Mouse (Mus musculus) ES-E14 (cell line): Measurements from ENCODE around the gene Stx11. TPM values are rescaled to one million over a fixed set of nuclear protein-coding genes. Genes with fewer than 3 reads are reported as not detected.

Experiments used
- DNase-seq: peaks from one replicate; pipeline ENCODE4 v3.0.0-alpha.2; 2013; ENCODE audit warnings: low read depth, low spot score
- H3K27ac ChIP-seq: 2 replicates; pipeline ENCODE4 v1.5.1; 2012; ENCODE audit warnings: low read depth, mild to moderate bottlenecking, low read length, moderate library complexity, mixed read lengths; ENCODE audit not compliant: poor library complexity, insufficient read depth, severe bottlenecking
- H3K36me3 ChIP-seq: 2 replicates; pipeline ENCODE4 v1.6.1; 2012; ENCODE audit warnings: mild to moderate bottlenecking, low read length, moderate library complexity, mixed read lengths; ENCODE audit not compliant: control insufficient read depth, poor library complexity, insufficient read depth, severe bottlenecking
- H3K4me1 ChIP-seq, 2 experiments: fragments of 150-350 bp in 1 of 2; sonication (generic) in 1 of 2; 2 replicates each; pipeline ENCODE4 v1.6.1; 2012; ENCODE audit warnings: low read length in 2 of 2, mild to moderate bottlenecking in 1 of 2, mixed read lengths in 1 of 2; ENCODE audit not compliant: control insufficient read depth in 2 of 2, insufficient read depth in 2 of 2, poor library complexity in 1 of 2
- H3K4me3 ChIP-seq, 2 experiments: fragments of 150-350 bp in 1 of 2; sonication (generic) in 1 of 2; 2 replicates each; pipeline ENCODE4 v1.5.1; 2012; ENCODE audit warnings: low read length in 2 of 2, low read depth in 1 of 2, mild to moderate bottlenecking in 1 of 2, mixed read lengths in 1 of 2; ENCODE audit not compliant: insufficient read depth in 1 of 2, poor library complexity in 1 of 2, severe bottlenecking in 1 of 2
- H3K9ac ChIP-seq: 2 replicates; pipeline ENCODE4 v1.6.1; 2012; ENCODE audit warnings: low read depth, mild to moderate bottlenecking, low read length, mixed read lengths; ENCODE audit not compliant: poor library complexity, insufficient read depth, severe bottlenecking
- H3K9me3 ChIP-seq: fragments of 150-350 bp; sonication (generic); 2 replicates; pipeline ENCODE4 v1.6.1; 2012; ENCODE audit warnings: low read depth, mild to moderate bottlenecking, low read length; ENCODE audit not compliant: control insufficient read depth, insufficient read depth
- CHD2 ChIP-seq: IDR thresholded peaks from 2 replicates; pipeline ENCODE4 v1.6.1; 2014; ENCODE audit warnings: mild to moderate bottlenecking, low read depth, low read length, inconsistent platforms
- HCFC1 ChIP-seq: IDR thresholded peaks from 2 replicates; pipeline ENCODE4 v1.6.1; 2012; ENCODE audit warnings: low read length, inconsistent platforms, borderline replicate concordance; ENCODE audit not compliant: insufficient read depth
- MAFK ChIP-seq: IDR thresholded peaks from 2 replicates; pipeline ENCODE4 v1.6.1; 2014; ENCODE audit warnings: mild to moderate bottlenecking, low read depth, low read length, inconsistent platforms; ENCODE audit not compliant: insufficient read depth
- ZC3H11A ChIP-seq: IDR thresholded peaks from 2 replicates; pipeline ENCODE4 v1.6.1; 2012; ENCODE audit warnings: low read depth, mild to moderate bottlenecking, inconsistent platforms, low read length, borderline replicate concordance
- ZNF384 ChIP-seq: IDR thresholded peaks from 2 replicates; pipeline ENCODE4 v1.6.1; 2012; ENCODE audit warnings: low read depth, low read length, inconsistent platforms
- in situ Hi-C, 2 experiments: fragments of 600-800 bp; cut with MboI; formaldehyde crosslinking; loops; one replicate each; pipeline ENCODE4 v1.15.1; 2025; ENCODE audit warnings: low sequenced_read_pairs in 2 of 2, inconsistent platforms in 1 of 2; ENCODE audit not compliant: unreplicated experiment in 2 of 2
- total RNA-seq: library from RNA; depleted of rRNA; stranded (reverse); fragments of 300-350 nt; gene quantifications from 2 replicates; pipeline ENCODE4 v1.2.3, GENCODE M21; 2012

Gene Stx11
- total RNA-seq, 1 experiment = 2.5 TPM

GRCm38 (mm10) chr10:12929149-12929856, 34.8 kb downstream of the Stx11 start:
- TF ChIP-seq HCFC1 (no peak), ZNF384 (peak; percentile 58)
- no peak for DNase-seq
- no peak overlapping the region for H3K4me3 ChIP-seq
- in situ Hi-C loops = no loop called here
- H3K9ac ChIP-seq = no peak overlapping the region
- no peaks in the 10 kb centered on the region for H3K36me3 ChIP-seq
- H3K27ac ChIP-seq = no peak overlapping the region
- peaks cover 2 to 6% of the 10 kb centered on the region in 2 experiments; a peak in 3 of 4 replicates for H3K4me1 ChIP-seq
- no peaks in the 10 kb centered on the region for H3K9me3 ChIP-seq

GRCm38 (mm10) chr10:12928193-12928592, 35.9 kb downstream of the Stx11 start:
- H3K27ac ChIP-seq = no peak overlapping the region
- in situ Hi-C loops = no loop called here
- H3K9ac ChIP-seq = no peak overlapping the region
- no peaks in the 10 kb centered on the region for H3K36me3 ChIP-seq
- TF ChIP-seq ZNF384 (no peak), MAFK (no peak), ZC3H11A (no peak), CHD2 (no peak), HCFC1 (no peak)
- H3K4me1 ChIP-seq = peaks cover 2 to 10% of the 10 kb centered on the region in 2 experiments; a peak in 3 of 4 replicates
- H3K4me3 ChIP-seq = no peak overlapping the region
- no peak for DNase-seq
- H3K9me3 ChIP-seq = no peaks in the 10 kb centered on the region

- Histone ChIP-seq H3K9me3 (no peaks in the 10 kb centered on the region), H3K4me1 (peaks cover 0 to 3% of the 10 kb centered on the region in 2 experiments; a peak in 2 of 4 replicates)
- in situ Hi-C loops = no loop called here
Measured at GRCm38 (mm10) chr10:12922574-12923353, 41.3 kb downstream of the Stx11 start.

GRCm38 (mm10) chr10:12922077-12922573, 42.0 kb downstream of the Stx11 start:
- H3K4me1 ChIP-seq = peaks cover 0 to 6% of the 10 kb centered on the region in 2 experiments; a peak in 2 of 4 replicates
- in situ Hi-C loops = no loop called here
- no peaks in the 10 kb centered on the region for H3K9me3 ChIP-seq
- no peak for DNase-seq
- H3K27ac ChIP-seq = no peak overlapping the region
- TF ChIP-seq ZC3H11A (no peak), MAFK (no peak), ZNF384 (peak; percentile 77), CHD2 (no peak), HCFC1 (no peak)
- peak overlapping the region; percentile 67 to 75 for H3K4me3 ChIP-seq
- H3K9ac ChIP-seq = peak overlapping the region; percentile 81
- no peaks in the 10 kb centered on the region for H3K36me3 ChIP-seq

More at GRCm38 (mm10) chr10:12922574-12923353, 41.3 kb downstream of the Stx11 start:
- DNase-seq = peak; percentile 95
- Histone ChIP-seq H3K27ac (peak overlapping the region; percentile 68), H3K36me3 (no peaks in the 10 kb centered on the region), H3K4me3 (peak overlapping the region; percentile 67 to 75), H3K9ac (peak overlapping the region; percentile 81)
- no peak for TF ChIP-seq ZC3H11A
- peak; percentile 75; the same call in 1 of the 2 replicates for TF ChIP-seq MAFK
- TF ChIP-seq ZNF384 = no peak
- no peak for TF ChIP-seq CHD2
- peak; percentile 67; the same call in 1 of the 2 replicates for TF ChIP-seq HCFC1
